In the genomic region with DNA sequence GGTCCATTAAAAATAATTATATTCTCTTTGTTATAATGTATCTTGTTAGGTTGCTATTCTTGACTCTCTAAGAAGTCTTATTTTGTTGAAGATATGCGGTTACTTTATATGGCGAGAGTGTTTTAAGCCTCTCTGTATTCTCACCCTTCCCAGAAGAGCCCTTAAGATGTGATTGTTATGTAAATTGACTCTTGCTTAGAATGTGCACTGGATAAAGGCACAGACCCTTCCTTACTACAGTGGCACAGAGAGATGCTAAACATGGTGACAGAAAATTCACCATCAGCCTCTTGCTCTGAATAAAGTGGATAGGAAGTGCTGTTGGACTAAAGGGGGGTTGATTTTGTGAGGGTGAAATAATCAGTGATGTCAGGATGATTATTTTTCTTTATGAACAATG, we compare ENCODE assay signal across 21 mouse cellular contexts.
DNase-seq lines count a peak whose midpoint lies in the region; ATAC-seq lines count a peak whose summit lies in the region.
"Had no signal": no experiment of that assay in that cellular context is flagged by ENCODE, and none has a peak within 500 bp of the region (broad histone marks: within the 10 kb centered on the region; RNA-seq: fewer than 3 reads in every experiment).

No protein-coding gene starts in this region.

- no peaks in the 10 kb centered on the region for H3K9me3 ChIP-seq in forebrain, embryonic 13.5 days (replicated peaks)
- no peaks in the 10 kb centered on the region for H3K9me3 ChIP-seq in forebrain, embryonic 15.5 days
- H3K9me3 ChIP-seq in neural tube, embryonic 11.5 days (ENCODE audit: control insufficient read depth, low read length), result no peaks in the 10 kb centered on the region
- H3K9me3 ChIP-seq in neural tube, embryonic 15.5 days (replicated peaks), result no peaks in the 10 kb centered on the region
- no peaks in the 10 kb centered on the region for H3K9me3 ChIP-seq in midbrain, embryonic 13.5 days
- H3K9me3 ChIP-seq: embryonic facial prominence, embryonic 15.5 days; heart, embryonic 10.5 days; hindbrain, embryonic 13.5 days; intestine, embryonic 15.5 days had no signal

- no peak for DNase-seq in neural tube, embryonic 11.5 days (ENCODE audit: low spot score)
- no peak for DNase-seq in thymus, adult 18-20 months
- DNase-seq in testis, postnatal 14 days (ENCODE audit: low spot score), result no peak
- no peak for DNase-seq in cerebellum, postnatal 25 days
- DNase-seq: adrenal gland, postnatal 14 days; cerebellum, adult 2 months; cerebellum, postnatal 10 days; embryo, embryonic 11 days; gastrocnemius, postnatal 10 days; heart, adult 18-20 months; heart, postnatal 14 days had no signal

- 6% methylated on average over 2 of the region's 2 CpGs for WGBS in forebrain, embryonic 13.5 days
- WGBS in forebrain, embryonic 15.5 days, result 11% methylated on average over 2 of the region's 2 CpGs
- WGBS in neural tube, embryonic 11.5 days, result 53% methylated on average over 2 of the region's 2 CpGs
- WGBS in neural tube, embryonic 15.5 days, result 24% methylated on average over 2 of the region's 2 CpGs
- 14% methylated on average over 2 of the region's 2 CpGs for WGBS in midbrain, embryonic 13.5 days

- no peak overlapping the region for H3K4me3 ChIP-seq in forebrain, embryonic 13.5 days
- H3K4me3 ChIP-seq in forebrain, embryonic 15.5 days, result no peak overlapping the region
- H3K4me3 ChIP-seq in neural tube, embryonic 11.5 days (ENCODE audit: low read depth, low read length), result no peak overlapping the region
- H3K4me3 ChIP-seq in neural tube, embryonic 15.5 days (replicated peaks), result no peak overlapping the region
- no peak overlapping the region for H3K4me3 ChIP-seq in midbrain, embryonic 13.5 days (replicated peaks)
- H3K4me3 ChIP-seq: embryonic facial prominence, embryonic 15.5 days; erythroblast, embryonic 14.5 days; heart, embryonic 10.5 days; hindbrain, embryonic 13.5 days; intestine, embryonic 15.5 days had no signal

- H3K4me2 ChIP-seq in forebrain, embryonic 13.5 days, result no peak overlapping the region
- no peak overlapping the region for H3K4me2 ChIP-seq in forebrain, embryonic 15.5 days (replicated peaks)
- no peak overlapping the region for H3K4me2 ChIP-seq in neural tube, embryonic 11.5 days (ENCODE audit: low read depth)
- no peak overlapping the region for H3K4me2 ChIP-seq in neural tube, embryonic 15.5 days
- no peak overlapping the region for H3K4me2 ChIP-seq in midbrain, embryonic 13.5 days (replicated peaks)
- H3K4me2 ChIP-seq: embryonic facial prominence, embryonic 15.5 days; hindbrain, embryonic 13.5 days; intestine, embryonic 15.5 days had no signal

- peak; percentile 70; the same call in 1 of the 2 replicates for ATAC-seq in forebrain, embryonic 13.5 days
- no peak for ATAC-seq in forebrain, embryonic 15.5 days (replicated peaks)
- ATAC-seq in neural tube, embryonic 11.5 days (ENCODE audit: insufficient read depth, low FRiP score, low TSS enrichment), result peak; percentile 59; the same call in 1 of the 2 replicates
- no peak for ATAC-seq in neural tube, embryonic 15.5 days (ENCODE audit: low FRiP score)
- ATAC-seq in midbrain, embryonic 13.5 days, result peak; percentile 88
- ATAC-seq: forebrain, embryonic 16.5 days; intestine, embryonic 15.5 days had no signal

- no peaks in the 10 kb centered on the region for H3K36me3 ChIP-seq in forebrain, embryonic 13.5 days (ENCODE audit: poor library complexity, severe bottlenecking)
- no peaks in the 10 kb centered on the region for H3K36me3 ChIP-seq in forebrain, embryonic 15.5 days
- no peaks in the 10 kb centered on the region for H3K36me3 ChIP-seq in neural tube, embryonic 11.5 days (ENCODE audit: control insufficient read depth, insufficient read depth, low read length)
- no peaks in the 10 kb centered on the region for H3K36me3 ChIP-seq in neural tube, embryonic 15.5 days
- no peaks in the 10 kb centered on the region for H3K36me3 ChIP-seq in midbrain, embryonic 13.5 days
- H3K36me3 ChIP-seq: embryonic facial prominence, embryonic 15.5 days; heart, embryonic 10.5 days; hindbrain, embryonic 13.5 days; intestine, embryonic 15.5 days had no signal

- no peak overlapping the region for H3K27ac ChIP-seq in forebrain, embryonic 13.5 days
- H3K27ac ChIP-seq in forebrain, embryonic 15.5 days (replicated peaks), result no peak overlapping the region
- no peak overlapping the region for H3K27ac ChIP-seq in neural tube, embryonic 11.5 days (ENCODE audit: low read depth, low read length)
- no peak overlapping the region for H3K27ac ChIP-seq in neural tube, embryonic 15.5 days (replicated peaks)
- no peak overlapping the region for H3K27ac ChIP-seq in midbrain, embryonic 13.5 days
- H3K27ac ChIP-seq: embryonic facial prominence, embryonic 15.5 days; heart, embryonic 10.5 days; hindbrain, embryonic 13.5 days; intestine, embryonic 15.5 days had no signal

- no peaks in the 10 kb centered on the region for H3K27me3 ChIP-seq in forebrain, embryonic 13.5 days
- H3K27me3 ChIP-seq in forebrain, embryonic 15.5 days, result no peaks in the 10 kb centered on the region
- H3K27me3 ChIP-seq in neural tube, embryonic 11.5 days (ENCODE audit: control insufficient read depth, insufficient read depth, low read length), result no peaks in the 10 kb centered on the region
- no peaks in the 10 kb centered on the region for H3K27me3 ChIP-seq in neural tube, embryonic 15.5 days (replicated peaks)
- no peaks in the 10 kb centered on the region for H3K27me3 ChIP-seq in midbrain, embryonic 13.5 days
- H3K27me3 ChIP-seq: embryonic facial prominence, embryonic 15.5 days; hindbrain, embryonic 13.5 days; intestine, embryonic 15.5 days had no signal

- peaks cover 7% of the 10 kb centered on the region; the same call in 1 of the 2 replicates for H3K4me1 ChIP-seq in forebrain, embryonic 13.5 days
- no peaks in the 10 kb centered on the region for H3K4me1 ChIP-seq in forebrain, embryonic 15.5 days
- H3K4me1 ChIP-seq in neural tube, embryonic 11.5 days (ENCODE audit: control insufficient read depth, insufficient read depth, low read length), result peaks cover 3% of the 10 kb centered on the region; the same call in 1 of the 2 replicates
- no peaks in the 10 kb centered on the region for H3K4me1 ChIP-seq in neural tube, embryonic 15.5 days
- peaks cover 10% of the 10 kb centered on the region for H3K4me1 ChIP-seq in midbrain, embryonic 13.5 days (replicated peaks)
- H3K4me1 ChIP-seq: embryonic facial prominence, embryonic 15.5 days; heart, embryonic 10.5 days; hindbrain, embryonic 13.5 days; intestine, embryonic 15.5 days had no signal

- H3K9ac ChIP-seq in forebrain, embryonic 13.5 days, result no peak overlapping the region
- H3K9ac ChIP-seq in forebrain, embryonic 15.5 days (replicated peaks), result no peak overlapping the region
- H3K9ac ChIP-seq in neural tube, embryonic 11.5 days (ENCODE audit: low read length), result no peak overlapping the region
- H3K9ac ChIP-seq in neural tube, embryonic 15.5 days (replicated peaks), result no peak overlapping the region
- H3K9ac ChIP-seq in midbrain, embryonic 13.5 days (replicated peaks), result no peak overlapping the region
- H3K9ac ChIP-seq: embryonic facial prominence, embryonic 15.5 days; hindbrain, embryonic 13.5 days; intestine, embryonic 15.5 days had no signal

Comparison
In these comparisons a context has a peak if more than half of its experiments do, and no peak if none do; other contexts are left out.
1. ATAC-seq: peak in forebrain, embryonic 13.5 days (single experiment), neural tube, embryonic 11.5 days (single experiment) and midbrain, embryonic 13.5 days (single experiment); none in forebrain, embryonic 15.5 days (single experiment) and neural tube, embryonic 15.5 days (single experiment).